Mouse (Mus musculus) layer of hippocampus, adult 18-20 months (tissue): ENCODE results near the gene Olfr1024. TPM values are rescaled to one million over a fixed set of nuclear protein-coding genes. Genes with fewer than 3 reads are reported as not detected.

Experiments
- DNase-seq, 2 experiments: peaks; one replicate each; pipeline ENCODE4 v3.0.0; 2022; ENCODE audit warnings: low spot score in 2 of 2
- long read RNA-seq: library from polyadenylated mRNA; stranded (forward); transcript quantifications from one replicate; pipeline ENCODE4 v2.0.0, GENCODE M21; 2021
- total RNA-seq, 2 experiments: library from RNA; stranded (reverse); gene quantifications; 2 replicates each; pipeline ENCODE4 v1.2.3; 2021

Gene Olfr1024
- not detected for total RNA-seq
- long read RNA-seq, result 0 reads

GRCm38 (mm10) chr2:85904952-85905351 lies at the start of gene Olfr1024:
TSS of gene Olfr1024 (minus strand) at chr2:85905052.
- no peak for DNase-seq

DNA sequence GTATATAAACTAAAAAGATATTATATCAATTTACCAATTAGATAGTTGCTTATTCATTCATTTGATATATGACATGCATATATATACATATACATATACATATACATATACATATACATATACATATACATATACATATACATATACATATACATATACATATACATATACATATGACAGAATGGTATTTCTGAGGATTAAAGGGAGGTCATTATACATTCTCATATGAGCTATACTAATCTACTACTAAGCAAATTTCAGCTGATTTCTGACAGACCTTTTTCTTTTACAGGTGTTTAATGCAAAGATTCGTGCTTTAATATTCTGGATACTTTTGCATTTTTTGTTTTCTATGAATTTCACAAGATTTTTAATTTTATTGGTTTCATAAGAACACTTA lies 45.3 kb upstream of the Olfr1024 start, which contains the start of gene Olfr1028:
Gene Olfr1028, plus strand, starts transcription at position 301 of the 400 bp plus-strand sequence.
- no peak for DNase-seq

GRCm38 (mm10) chr2:85921258-85921657 lies 16.4 kb upstream of the Olfr1024 start, which contains the start of gene Olfr1026:
TSS of gene Olfr1026 (plus strand) at chr2:85921558.
- DNase-seq, result no peak

- DNase-seq, result no peak
Observed at GRCm38 (mm10) chr2:85914893-85915292, 10.0 kb upstream of the Olfr1024 start, which contains the start of gene Olfr1025-ps1. TSS of gene Olfr1025-ps1 (plus strand) at chr2:85915193.

- no peak for DNase-seq
Observed at GRCm38 (mm10) chr2:85913197-85913596, 8.3 kb upstream of the Olfr1024 start.

DNA sequence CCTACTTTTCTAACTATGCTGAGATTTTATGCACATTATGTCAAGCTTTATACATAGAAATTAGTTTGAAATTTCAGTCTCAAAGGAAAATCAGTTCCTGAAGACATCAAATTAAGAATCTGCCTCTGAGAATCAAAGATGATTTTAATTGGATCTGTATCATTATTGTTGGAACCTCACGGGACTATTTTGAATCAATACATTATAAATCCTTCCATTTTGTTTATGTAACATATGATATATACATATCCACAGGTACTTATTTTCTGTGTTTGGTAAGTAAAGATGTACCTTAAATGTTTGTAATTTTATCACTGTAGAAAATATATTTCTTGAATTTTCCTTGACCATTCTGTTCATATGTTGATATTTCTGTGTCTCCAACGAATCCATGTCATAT lies 19.5 kb downstream of the Olfr1024 start, which contains the start of gene Olfr1023:
Gene Olfr1023, plus strand, starts transcription at position 301 of the 400 bp plus-strand sequence.
- DNase-seq, result no peak

DNA sequence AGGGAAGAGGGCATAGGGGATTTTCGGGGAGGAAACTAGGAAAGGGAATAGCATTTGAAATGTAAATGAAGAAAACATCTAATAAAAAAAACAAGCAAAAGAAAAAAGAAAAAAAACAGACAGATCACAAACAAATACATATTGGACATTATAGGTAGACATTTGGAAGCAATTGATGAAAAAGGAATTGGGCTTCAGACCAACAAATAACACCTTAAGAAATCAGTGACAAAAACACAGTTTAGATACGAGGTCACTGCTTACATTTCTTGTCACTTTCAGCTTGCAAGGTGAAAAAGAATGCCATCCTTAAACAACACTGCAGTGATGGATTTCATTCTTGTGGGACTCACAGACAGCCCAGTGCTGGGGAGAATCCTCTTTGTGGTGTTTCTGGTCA lies 36.6 kb downstream of the Olfr1024 start, which contains the start of gene Olfr1022:
Gene Olfr1022, plus strand, starts transcription at position 301 of the 400 bp plus-strand sequence.
- no peak for DNase-seq

Other genes starting within 250 kb of the Olfr1024 start
- not detected for gene Olfr154, start 240.6 kb downstream of the Olfr1024 start, total RNA-seq
- not detected for gene Olfr1006, start 226.3 kb downstream of the Olfr1024 start, total RNA-seq
- gene Olfr1008, start 215.6 kb downstream of the Olfr1024 start, total RNA-seq, result not detected
- gene Olfr1009, start 189.6 kb downstream of the Olfr1024 start, total RNA-seq, result not detected
- not detected for gene Olfr1012, start 142.3 kb downstream of the Olfr1024 start, total RNA-seq
- not detected for gene Olfr1013, start 138.0 kb downstream of the Olfr1024 start, total RNA-seq
- not detected for gene Olfr1014, start 132.3 kb downstream of the Olfr1024 start, total RNA-seq
- gene Olfr1015, start 123.0 kb downstream of the Olfr1024 start, total RNA-seq, result not detected
- not detected for gene Olfr1016, start 102.5 kb downstream of the Olfr1024 start, total RNA-seq
- gene Olfr1018, start 86.6 kb downstream of the Olfr1024 start, total RNA-seq, result not detected
- gene Olfr1019, start 59.6 kb downstream of the Olfr1024 start, total RNA-seq, result not detected
- not detected for gene Olfr1020, start 58.0 kb downstream of the Olfr1024 start, total RNA-seq
- gene Olfr1022, start 36.5 kb downstream of the Olfr1024 start, total RNA-seq, result not detected
- gene Olfr1023, start 19.4 kb downstream of the Olfr1024 start, total RNA-seq, result not detected
- gene Olfr1025-ps1, start 10.1 kb upstream of the Olfr1024 start, total RNA-seq, result not detected
- not detected for gene Olfr1026, start 16.5 kb upstream of the Olfr1024 start, total RNA-seq
- not detected for gene Olfr1028, start 45.4 kb upstream of the Olfr1024 start, total RNA-seq
- gene Olfr1029, start 68.8 kb upstream of the Olfr1024 start, total RNA-seq, result not detected
- not detected for gene Olfr1030, start 74.2 kb upstream of the Olfr1024 start, total RNA-seq
- gene Olfr1031, start 85.3 kb upstream of the Olfr1024 start, total RNA-seq, result not detected
- gene Olfr1032, start 100.5 kb upstream of the Olfr1024 start, total RNA-seq, result not detected
- not detected for gene Olfr1033, start 115.6 kb upstream of the Olfr1024 start, total RNA-seq
- gene Olfr1034, start 140.8 kb upstream of the Olfr1024 start, total RNA-seq, result not detected
- gene Olfr1036, start 168.9 kb upstream of the Olfr1024 start, total RNA-seq, result not detected
- not detected for gene Olfr1037, start 182.3 kb upstream of the Olfr1024 start, total RNA-seq
- not detected for gene Olfr1039, start 230.9 kb upstream of the Olfr1024 start, total RNA-seq
- gene Olfr1040, start 241.7 kb upstream of the Olfr1024 start, total RNA-seq, result not detected